7 mouse cellular contexts compared by ENCODE assay signal in the genomic region with DNA sequence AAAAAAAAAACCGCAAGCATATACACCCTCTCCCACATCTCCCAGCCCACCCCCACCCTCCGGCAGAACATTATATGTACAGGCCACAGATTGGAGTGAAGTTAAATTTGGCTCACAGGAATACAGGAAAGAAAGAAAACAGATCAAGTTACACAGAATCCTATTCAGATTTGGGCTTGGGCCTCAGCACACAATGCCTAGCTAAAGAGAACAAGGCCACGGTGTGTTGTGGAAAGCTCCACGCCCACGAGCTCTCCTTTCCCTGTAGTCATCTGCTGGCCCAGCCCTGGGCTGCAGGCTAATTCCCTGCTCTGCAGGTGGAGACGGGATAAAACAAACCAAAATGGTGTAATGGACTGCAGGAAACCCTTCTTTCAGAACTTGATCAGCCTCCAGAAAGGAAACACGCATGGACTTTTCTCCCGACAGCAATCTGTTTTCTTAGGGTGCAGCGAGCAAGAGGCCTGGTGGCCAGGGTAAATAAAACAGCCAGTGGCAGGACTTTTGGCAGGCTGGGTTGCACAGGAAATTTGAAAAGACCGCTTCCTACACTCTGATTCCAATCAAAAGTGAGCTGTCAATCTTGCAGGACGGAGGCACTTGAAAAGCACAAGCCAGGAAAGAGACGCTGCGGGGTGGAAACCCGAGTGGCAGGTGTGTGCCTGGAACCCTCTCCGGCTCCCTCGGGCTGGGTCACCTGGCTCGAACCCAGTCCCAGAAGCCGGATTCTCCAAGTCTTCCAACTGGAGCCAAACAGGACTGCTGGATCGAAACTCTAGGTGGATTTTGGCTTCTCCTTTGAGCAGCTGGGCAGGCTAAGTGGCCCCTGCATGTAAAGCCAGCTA.
A peak's percentile ranks its signal among the peaks of the same experiment; 100 is the strongest.
DNase-seq lines count a peak whose midpoint lies in the region; ATAC-seq lines count a peak whose summit lies in the region.

No protein-coding gene starts in this region.

- 0 out of 2 replicates have a peak, but pooled peaks cover 2% of the 10 kb centered on the region for H3K36me3 ChIP-seq in neural tube, embryonic 11.5 days (ENCODE audit: control insufficient read depth, insufficient read depth, low read length)
- no peaks in the 10 kb centered on the region for H3K36me3 ChIP-seq in neural tube, embryonic 15.5 days
- no peaks in the 10 kb centered on the region for H3K36me3 ChIP-seq in kidney, embryonic 16.5 days (ENCODE audit: insufficient read depth, low read length)
- H3K36me3 ChIP-seq in stomach, embryonic 14.5 days (ENCODE audit: control insufficient read depth, insufficient read depth, low read length) = no peaks in the 10 kb centered on the region

- H3K4me3 ChIP-seq in neural tube, embryonic 11.5 days (ENCODE audit: low read depth, low read length) = no peak overlapping the region
- H3K4me3 ChIP-seq in neural tube, embryonic 15.5 days (replicated peaks) = no peak overlapping the region
- H3K4me3 ChIP-seq in kidney, embryonic 16.5 days (ENCODE audit: low read length) = no peak overlapping the region
- H3K4me3 ChIP-seq in stomach, embryonic 14.5 days (ENCODE audit: low read depth, low read length) = no peak overlapping the region

- no peak overlapping the region for H3K4me2 ChIP-seq in neural tube, embryonic 11.5 days (ENCODE audit: low read depth)
- no peak overlapping the region for H3K4me2 ChIP-seq in neural tube, embryonic 15.5 days
- H3K4me2 ChIP-seq in kidney, embryonic 16.5 days (replicated peaks; ENCODE audit: low read depth, low read length) = peak overlapping the region; percentile 33
- peak overlapping the region; percentile 4; the same call in 1 of the 2 replicates for H3K4me2 ChIP-seq in stomach, embryonic 14.5 days (replicated peaks; ENCODE audit: low read depth, low read length)

- no peak overlapping the region for H3K9ac ChIP-seq in neural tube, embryonic 11.5 days (ENCODE audit: low read length)
- no peak overlapping the region for H3K9ac ChIP-seq in neural tube, embryonic 15.5 days (replicated peaks)
- H3K9ac ChIP-seq in kidney, embryonic 16.5 days (replicated peaks; ENCODE audit: low read length) = peak overlapping the region; percentile 47
- H3K9ac ChIP-seq in stomach, embryonic 14.5 days (replicated peaks; ENCODE audit: low read depth, low read length) = no peak overlapping the region

- H3K27me3 ChIP-seq in neural tube, embryonic 11.5 days (ENCODE audit: control insufficient read depth, insufficient read depth, low read length) = no peaks in the 10 kb centered on the region
- no peaks in the 10 kb centered on the region for H3K27me3 ChIP-seq in neural tube, embryonic 15.5 days (replicated peaks)
- 0 out of 2 replicates have a peak, but pooled peaks cover 2% of the 10 kb centered on the region for H3K27me3 ChIP-seq in kidney, embryonic 16.5 days (ENCODE audit: insufficient read depth, low read length)
- no peaks in the 10 kb centered on the region for H3K27me3 ChIP-seq in stomach, embryonic 14.5 days (ENCODE audit: control insufficient read depth, insufficient read depth, low read length)

- H3K9me3 ChIP-seq in neural tube, embryonic 11.5 days (ENCODE audit: control insufficient read depth, low read length) = no peaks in the 10 kb centered on the region
- no peaks in the 10 kb centered on the region for H3K9me3 ChIP-seq in neural tube, embryonic 15.5 days (replicated peaks)
- no peaks in the 10 kb centered on the region for H3K9me3 ChIP-seq in kidney, embryonic 16.5 days (ENCODE audit: low read length)
- H3K9me3 ChIP-seq in stomach, embryonic 14.5 days (ENCODE audit: control insufficient read depth, low read depth, low read length) = no peaks in the 10 kb centered on the region

- WGBS in neural tube, embryonic 11.5 days = 51% methylated on average over 19 of the region's 19 CpGs
- 58% methylated on average over 19 of the region's 19 CpGs for WGBS in neural tube, embryonic 15.5 days
- 17% methylated on average over 19 of the region's 19 CpGs for WGBS in kidney, embryonic 16.5 days
- WGBS in stomach, embryonic 14.5 days = 31% methylated on average over 19 of the region's 19 CpGs

- H3K4me1 ChIP-seq in neural tube, embryonic 11.5 days (ENCODE audit: control insufficient read depth, insufficient read depth, low read length) = peaks cover 5% of the 10 kb centered on the region; the same call in 1 of the 2 replicates
- H3K4me1 ChIP-seq in neural tube, embryonic 15.5 days = peaks cover 20% of the 10 kb centered on the region
- peaks cover 42% of the 10 kb centered on the region for H3K4me1 ChIP-seq in kidney, embryonic 16.5 days (ENCODE audit: insufficient read depth, low read length)
- H3K4me1 ChIP-seq in stomach, embryonic 14.5 days (ENCODE audit: control insufficient read depth, insufficient read depth, low read length) = peaks cover 25% of the 10 kb centered on the region

- DNase-seq in neural tube, embryonic 11.5 days (ENCODE audit: low spot score) = peak; percentile 37
- DNase-seq in heart, adult 18-20 months = peak; percentile 58
- DNase-seq in layer of hippocampus, postnatal 36 days = no peak
- DNase-seq in gastrocnemius, adult 8-10 months (ENCODE audit: low spot score in 2 of 2) = no peak

- no peak for ATAC-seq in neural tube, embryonic 11.5 days (ENCODE audit: insufficient read depth, low FRiP score, low TSS enrichment)
- ATAC-seq in neural tube, embryonic 15.5 days (ENCODE audit: low FRiP score) = no peak
- peak; percentile 62; the same call in 1 of the 2 replicates for ATAC-seq in kidney, embryonic 16.5 days (ENCODE audit: low FRiP score, low TSS enrichment)
- ATAC-seq in stomach, embryonic 14.5 days (ENCODE audit: insufficient number of reproducible peaks, insufficient read depth, low FRiP score, low read depth) = peak; percentile 76; the same call in 1 of the 2 replicates

- H3K27ac ChIP-seq in neural tube, embryonic 11.5 days (ENCODE audit: low read depth, low read length) = no peak overlapping the region
- H3K27ac ChIP-seq in neural tube, embryonic 15.5 days (replicated peaks) = no peak overlapping the region
- H3K27ac ChIP-seq in kidney, embryonic 16.5 days (ENCODE audit: low read length) = peak overlapping the region; percentile 91
- H3K27ac ChIP-seq in stomach, embryonic 14.5 days (ENCODE audit: low read length) = peak overlapping the region; percentile 87

Comparison
In these comparisons a context has a peak if more than half of its experiments do, and no peak if none do; other contexts are left out.
1. ATAC-seq: peak in kidney, embryonic 16.5 days (single experiment) and stomach, embryonic 14.5 days (single experiment); none in neural tube, embryonic 11.5 days (single experiment) and neural tube, embryonic 15.5 days (single experiment).
2. DNase-seq: peak in neural tube, embryonic 11.5 days (single experiment) and heart, adult 18-20 months (2 of 2); none in layer of hippocampus, postnatal 36 days (0 of 2) and gastrocnemius, adult 8-10 months (0 of 2).
3. H3K27ac ChIP-seq: peak in kidney, embryonic 16.5 days (single experiment) and stomach, embryonic 14.5 days (single experiment); none in neural tube, embryonic 11.5 days (single experiment) and neural tube, embryonic 15.5 days (single experiment).
4. H3K4me2 ChIP-seq: peak in kidney, embryonic 16.5 days (single experiment) and stomach, embryonic 14.5 days (single experiment); none in neural tube, embryonic 11.5 days (single experiment) and neural tube, embryonic 15.5 days (single experiment).